Mouse (Mus musculus) B cell, adult 62 days (primary cell): Measurements from ENCODE around the gene Hic1. TPM values are rescaled to one million over a fixed set of nuclear protein-coding genes. Genes with fewer than 3 reads are reported as not detected.

Source experiments
- total RNA-seq: library from RNA; stranded (reverse); gene quantifications from 4 replicates; pipeline ENCODE4 v1.2.4, GENCODE M21; 2023

Hic1 gene
- total RNA-seq: 5.6 to 7.5 TPM (median 6.5 TPM) in 4 replicates

GRCm38 (mm10) chr11:75169405-75170080 lies at the start of gene Hic1:
TSS of gene Hic1 (minus strand) at chr11:75169519.

GRCm38 (mm10) chr11:75193256-75194071 lies 24.1 kb upstream of the Hic1 start, which contains the start of gene Rtn4rl1:
TSS of gene Rtn4rl1 (plus strand) at chr11:75193783.

GRCm38 (mm10) chr11:75190905-75191441 lies 21.7 kb upstream of the Hic1 start, which contains the start of gene Dph1:
TSS of gene Dph1 (minus strand) at chr11:75191241.

GRCm38 (mm10) chr11:75178672-75179208 lies 9.4 kb upstream of the Hic1 start, which contains the start of gene Ovca2:
TSS of gene Ovca2 (minus strand) at chr11:75178835.

Other genes starting within 250 kb of the Hic1 start
- gene Smg6, start 243.7 kb downstream of the Hic1 start, total RNA-seq: 63.6 to 69.7 TPM (median 67.1 TPM) in 4 replicates
- 5.2 to 9.6 TPM (median 6.7 TPM) in 4 replicates for gene Srr, start 243.6 kb downstream of the Hic1 start, total RNA-seq
- gene Ovca2, start 9.3 kb upstream of the Hic1 start, total RNA-seq: 15.3 to 17.2 TPM (median 16.2 TPM) in 4 replicates
- gene Dph1, start 21.7 kb upstream of the Hic1 start, total RNA-seq: 24.1 to 32.5 TPM (median 28.3 TPM) in 4 replicates
- 1.1 to 1.8 TPM (median 1.4 TPM) in 4 replicates for gene Rtn4rl1, start 24.3 kb upstream of the Hic1 start, total RNA-seq
- gene Rpa1, start 178.8 kb upstream of the Hic1 start, total RNA-seq: 106 to 117 TPM (median 108 TPM) in 4 replicates
- 13.1 to 17.1 TPM (median 13.8 TPM) in 4 replicates for gene Smyd4, start 178.9 kb upstream of the Hic1 start, total RNA-seq